Mouse (Mus musculus) frontal cortex, postnatal 14 days (tissue): ENCODE results near the gene Tnp2.

ENCODE experiments used
- DNase-seq, 2 experiments: peaks; one replicate each; pipeline ENCODE4 v3.0.0; 2022; ENCODE audit warnings: low spot score in 2 of 2

The Tnp2 gene

GRCm38 (mm10) chr16:10769661-10770060 is 18.8 kb downstream of the Tnp2 start:
- DNase-seq, result no peak

GRCm38 (mm10) chr16:10768821-10769220 is 19.6 kb downstream of the Tnp2 start:
- no peak for DNase-seq

- DNase-seq, result peak in 1 of 2 experiments; percentile 56
These were observed 21.3 kb downstream of the Tnp2 start for GRCm38 (mm10) chr16:10767158-10767557.

GRCm38 (mm10) chr16:10764323-10764722 is 24.1 kb downstream of the Tnp2 start:
- no peak for DNase-seq

- DNase-seq, result no peak
These were observed 24.8 kb downstream of the Tnp2 start for GRCm38 (mm10) chr16:10763540-10764264.

GRCm38 (mm10) chr16:10762569-10763180 is 25.8 kb downstream of the Tnp2 start:
- no peak for DNase-seq

GRCm38 (mm10) chr16:10761182-10761581 is 27.3 kb downstream of the Tnp2 start:
- DNase-seq, result no peak

- no peak for DNase-seq
These were observed 32.3 kb downstream of the Tnp2 start for GRCm38 (mm10) chr16:10756168-10756567.

- no peak for DNase-seq
These were observed 33.8 kb downstream of the Tnp2 start for GRCm38 (mm10) chr16:10754521-10755296.

GRCm38 (mm10) chr16:10749824-10750223 is 38.6 kb downstream of the Tnp2 start:
- peak in 1 of 2 experiments; percentile 30 for DNase-seq

- no peak for DNase-seq
These were observed 39.2 kb downstream of the Tnp2 start for GRCm38 (mm10) chr16:10749226-10749625.

- DNase-seq, result no peak
These were observed 47.4 kb downstream of the Tnp2 start for GRCm38 (mm10) chr16:10741082-10741481.

GRCm38 (mm10) chr16:10739854-10740398 is 48.5 kb downstream of the Tnp2 start:
- no peak for DNase-seq

- DNase-seq, result no peak
These were observed 49.6 kb downstream of the Tnp2 start for GRCm38 (mm10) chr16:10738866-10739265.
